Mouse (Mus musculus) CD4-positive, CD25-positive, alpha-beta regulatory T cell, adult 4 months (primary cell): ENCODE measurements around the gene Palmd. TPM values are rescaled to one million over a fixed set of nuclear protein-coding genes. Genes with fewer than 3 reads are reported as not detected.

Source experiments
- ATAC-seq: one replicate; pipeline ENCODE4 v1.8.0; 2017
- polyA plus RNA-seq, 2 experiments: library from polyadenylated mRNA; unstranded; fragments of 100-300 nt; shearing (Covaris generic); gene quantifications; one replicate each; pipeline ENCODE4 v1.2.1; 2017

Gene Palmd
- polyA plus RNA-seq, 2 experiments from 2014 or later = 0.12 TPM; not detected in 1

DNA sequence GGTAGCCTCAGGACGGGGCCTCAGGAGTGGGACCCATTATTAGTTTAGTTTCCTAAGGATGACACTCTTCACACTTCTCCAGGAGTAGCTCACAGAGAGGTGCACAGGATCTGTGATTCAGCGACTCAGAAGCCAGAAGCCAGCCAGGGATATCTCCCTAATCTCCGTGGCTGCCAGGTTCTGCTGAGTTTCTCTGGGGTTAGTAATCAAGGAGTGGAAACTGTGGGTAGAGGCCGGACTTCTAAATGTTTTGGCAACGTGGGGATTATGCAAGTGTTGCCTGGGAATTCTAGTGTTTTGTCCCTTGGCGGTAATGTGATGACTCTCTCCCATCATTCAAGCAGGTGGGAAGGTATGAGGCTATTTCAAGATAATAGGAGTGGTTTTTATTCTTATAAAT, 13.7 kb downstream of the Palmd start:
- no peak for ATAC-seq

DNA sequence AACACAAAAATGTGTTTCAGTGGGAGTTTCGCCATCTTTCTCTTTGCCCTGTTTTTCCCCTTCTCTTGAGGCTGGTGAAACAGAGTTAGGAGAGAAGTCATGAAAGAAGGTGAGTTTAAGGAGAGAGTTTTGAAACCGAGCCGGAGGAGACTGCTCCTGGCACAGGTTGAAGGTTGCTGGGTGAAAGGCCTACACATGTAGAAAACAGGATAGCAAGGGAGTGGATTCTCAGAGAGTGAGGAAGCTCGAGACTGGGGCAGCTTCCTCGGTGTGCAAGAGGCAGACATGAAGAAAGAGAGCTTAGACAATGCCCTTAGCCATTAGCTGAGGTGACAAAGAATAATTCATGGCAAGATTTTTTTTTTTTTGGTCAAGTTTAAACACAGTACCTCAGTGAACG, 15.4 kb downstream of the Palmd start:
- no peak for ATAC-seq

DNA sequence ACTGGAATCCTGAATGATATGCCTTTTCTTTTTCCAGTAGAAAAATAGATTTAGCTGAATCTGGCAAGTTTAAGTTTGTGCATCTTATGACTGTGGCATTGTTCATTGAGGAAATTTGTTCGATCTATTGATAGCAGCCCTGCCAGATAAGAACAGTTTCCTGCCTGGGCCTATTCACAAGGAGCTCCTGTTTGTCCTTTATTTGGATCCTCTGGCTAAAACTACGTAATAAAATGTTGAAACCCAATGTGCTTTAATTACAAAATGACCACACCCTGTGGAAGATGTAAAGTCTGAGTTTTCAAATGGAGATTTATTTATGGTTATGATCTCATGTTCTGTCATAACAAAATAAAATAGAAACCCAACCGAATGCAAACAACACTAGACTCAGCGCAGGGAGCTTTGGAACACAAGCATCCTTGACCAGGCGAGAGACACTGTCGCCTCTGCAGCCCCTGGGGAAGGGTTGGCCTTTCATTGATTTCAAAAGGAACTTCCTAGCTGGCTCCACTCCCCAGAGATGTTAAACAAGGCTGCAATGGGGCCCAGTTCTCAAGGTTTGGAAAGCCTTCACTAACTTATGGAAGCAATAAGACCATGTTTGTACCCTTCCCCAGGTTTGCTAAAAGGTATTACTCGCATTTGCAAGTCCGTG, 16.4 kb downstream of the Palmd start:
- ATAC-seq = no peak

DNA sequence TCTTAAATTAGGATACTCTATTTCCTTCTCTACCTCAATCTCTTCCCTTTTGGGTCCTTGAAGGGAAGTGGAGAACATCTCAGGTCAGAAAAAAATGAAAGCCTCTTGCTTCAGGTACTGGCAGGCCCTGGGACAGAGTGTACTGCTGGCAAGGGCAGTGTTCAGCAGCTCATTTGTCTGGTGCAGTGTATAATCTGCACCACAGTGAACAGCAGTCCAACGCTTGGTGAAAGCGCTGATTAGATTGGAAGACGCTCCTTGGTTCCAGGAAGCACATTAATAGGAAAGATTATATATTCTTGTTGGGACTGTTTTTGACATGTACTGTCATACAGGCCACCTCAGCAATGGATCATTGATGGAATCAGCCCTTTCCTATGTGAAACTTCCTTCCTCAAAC, 17.3 kb downstream of the Palmd start:
- ATAC-seq = no peak

DNA sequence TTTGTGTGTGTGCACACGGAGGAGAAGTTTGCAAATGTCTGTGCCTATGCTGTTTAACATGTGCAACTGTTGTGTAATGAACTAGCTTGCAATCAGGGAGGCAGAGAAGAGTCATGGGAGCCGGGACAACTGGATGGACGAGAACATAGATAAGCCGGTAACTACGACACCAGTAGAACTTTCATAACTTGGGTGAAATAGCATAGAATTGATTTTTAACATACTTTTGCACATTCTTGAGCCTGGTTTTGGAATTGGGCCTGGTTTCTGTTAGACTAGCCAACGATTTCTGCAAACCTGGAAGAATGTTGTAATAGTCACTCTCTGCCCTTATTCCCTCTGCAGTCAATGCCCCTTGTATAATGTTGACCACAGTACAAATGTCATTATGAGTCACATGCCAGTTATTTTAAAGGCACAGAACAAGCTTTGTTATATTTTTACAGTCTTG, 18.1 kb downstream of the Palmd start:
- ATAC-seq = no peak

DNA sequence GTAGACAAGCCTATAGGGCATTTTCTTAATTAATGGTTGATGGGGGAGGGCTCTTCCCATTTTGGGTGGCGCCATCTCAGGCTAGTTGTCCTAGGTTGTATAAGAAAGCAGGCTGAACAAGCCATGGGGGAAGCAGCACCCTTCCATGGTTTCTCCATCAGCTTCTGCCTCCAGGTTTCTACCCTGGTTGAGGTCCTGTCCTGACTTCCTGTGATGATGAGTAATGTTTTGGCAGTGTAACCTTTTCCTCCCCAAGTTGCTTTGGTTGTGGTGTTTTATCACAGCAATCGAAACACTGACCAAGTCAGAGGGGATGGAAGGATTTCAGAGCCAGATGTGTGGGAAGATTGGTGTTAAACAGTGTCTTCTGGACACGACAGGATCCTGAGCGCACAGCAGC, 22.3 kb downstream of the Palmd start:
- no peak for ATAC-seq

DNA sequence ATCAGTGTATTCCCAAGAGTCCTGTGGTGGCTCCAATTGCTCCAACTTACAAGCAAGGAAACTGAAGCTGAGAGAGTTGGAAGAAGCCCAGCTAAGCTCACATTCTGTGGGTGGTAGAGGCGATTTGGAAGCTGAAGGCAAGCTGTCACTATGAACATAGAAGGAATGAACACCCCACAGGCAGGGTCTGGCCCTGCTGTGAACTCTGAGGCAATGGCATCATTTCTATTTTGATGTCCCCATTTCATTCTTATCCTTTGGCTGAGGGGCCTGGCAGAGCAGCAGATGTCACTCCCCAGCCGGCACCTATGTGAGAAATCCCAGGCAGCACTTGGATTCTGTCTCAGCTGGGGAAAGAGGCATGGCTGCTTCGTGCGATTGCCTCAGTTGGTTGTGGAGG, 25.4 kb downstream of the Palmd start:
- no peak for ATAC-seq

DNA sequence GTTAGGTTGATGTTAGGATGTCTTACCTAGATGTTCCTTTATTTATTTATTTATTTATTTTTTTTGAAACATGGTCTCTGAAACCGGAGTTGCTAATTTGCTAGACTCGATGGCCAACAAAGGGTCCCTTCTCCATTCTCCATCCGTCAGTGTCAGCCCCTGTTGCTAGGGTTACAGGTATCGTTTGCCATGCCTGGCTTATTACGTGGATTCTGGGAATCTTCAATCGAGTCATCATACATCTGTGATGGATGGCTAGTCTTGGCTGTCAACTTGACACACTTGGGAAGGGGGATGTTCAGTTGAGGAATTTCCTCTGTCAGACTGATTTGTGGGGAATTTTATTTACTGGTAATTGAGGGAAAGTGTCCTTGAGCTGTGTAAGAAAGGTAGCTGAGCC, 26.0 kb downstream of the Palmd start:
- ATAC-seq = no peak

DNA sequence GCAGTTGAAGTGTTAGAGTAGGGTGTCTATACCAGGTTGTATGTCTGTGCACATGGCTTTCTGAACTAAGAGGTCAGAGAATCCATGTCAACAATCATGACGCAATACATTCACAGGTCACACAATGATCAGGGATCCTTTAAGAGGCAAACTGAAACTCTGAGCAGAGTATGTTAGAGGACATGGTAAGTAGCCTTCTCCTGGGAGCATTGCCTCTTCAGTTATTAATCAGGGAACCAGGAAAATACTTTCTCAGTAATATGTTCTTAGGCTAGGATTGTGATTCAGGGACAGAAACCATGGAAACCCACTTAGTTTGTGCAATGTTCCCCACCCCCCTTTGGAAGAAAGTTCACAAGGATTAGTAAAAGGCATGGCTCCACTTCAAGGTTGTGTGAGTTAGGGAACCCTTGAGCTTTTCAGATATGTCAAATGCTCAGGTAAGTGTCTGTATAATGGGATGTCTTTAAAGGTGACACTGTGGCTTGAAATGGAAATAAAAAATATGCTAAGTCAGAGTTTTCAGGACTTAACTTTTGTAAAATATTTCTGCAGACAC, 27.1 kb downstream of the Palmd start:
- ATAC-seq = no peak

DNA sequence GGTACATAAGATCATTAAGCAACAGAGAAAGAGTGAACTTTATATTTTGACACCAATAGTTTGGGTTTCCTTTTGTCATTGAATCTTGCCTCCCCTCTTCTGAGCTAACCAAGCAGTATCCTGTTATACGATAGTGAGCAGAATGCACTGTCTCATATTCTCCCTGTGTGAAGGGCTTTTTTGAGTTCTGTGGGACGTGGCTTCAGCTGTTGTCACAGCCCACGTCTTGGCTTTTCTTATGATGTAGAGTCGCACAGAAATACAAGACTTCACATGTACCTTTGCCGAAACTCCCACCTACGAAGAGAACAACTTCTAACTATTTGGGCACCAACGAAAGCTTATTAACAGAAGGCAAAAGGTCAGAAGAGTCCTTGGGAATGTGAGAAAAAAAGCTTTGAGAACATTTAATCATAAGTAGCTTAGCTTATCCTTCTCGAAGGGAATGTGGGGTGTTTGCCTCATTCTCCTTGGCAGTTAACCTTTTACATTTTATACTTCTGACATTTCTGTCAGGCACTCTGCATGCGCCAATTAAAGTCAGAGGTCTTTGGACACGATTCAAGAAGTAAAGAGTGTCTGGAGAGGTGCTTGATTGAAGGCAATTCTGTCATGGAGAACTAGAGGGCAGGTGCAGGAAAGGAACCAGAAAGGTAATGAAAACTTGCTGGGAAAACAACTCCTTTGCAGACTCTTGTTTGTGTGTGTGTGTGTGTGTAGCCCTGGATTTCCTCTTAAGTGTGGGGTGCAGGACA, 27.8 kb downstream of the Palmd start:
- ATAC-seq = no peak

DNA sequence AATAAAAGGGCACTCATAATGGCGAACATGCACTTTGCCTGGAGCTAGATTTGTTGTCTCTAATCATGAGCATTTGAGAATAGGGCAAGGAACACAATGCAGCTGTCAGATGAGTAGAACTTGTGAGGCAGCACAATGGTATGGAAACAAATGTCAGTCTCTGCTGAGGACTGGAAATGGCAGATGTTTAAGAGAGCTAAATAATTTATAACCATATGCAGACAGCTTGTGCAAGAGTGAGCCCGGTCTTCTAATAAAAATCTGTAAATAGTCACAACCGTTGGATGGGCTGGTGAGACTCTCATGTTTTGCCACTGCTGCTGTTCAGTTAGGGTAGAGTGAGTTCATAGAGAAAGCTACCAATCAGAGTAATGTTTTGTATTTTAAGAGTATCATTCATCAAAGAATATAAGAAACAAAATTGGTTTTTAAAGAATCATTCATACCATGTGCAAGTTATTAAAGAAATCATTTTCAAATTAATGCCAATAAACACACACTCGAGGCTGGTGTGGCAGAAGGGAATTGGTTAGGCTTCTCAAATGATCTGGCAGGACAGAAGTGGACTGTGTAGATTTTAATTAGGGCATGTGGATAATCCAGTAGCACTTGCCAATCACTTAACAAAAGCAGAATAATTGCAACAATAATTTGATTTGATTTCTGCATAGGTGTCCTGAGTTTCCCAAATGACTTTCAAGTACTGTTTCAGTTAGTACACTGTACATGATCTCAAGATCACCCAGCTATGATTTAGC, 31.7 kb downstream of the Palmd start:
- ATAC-seq = no peak

DNA sequence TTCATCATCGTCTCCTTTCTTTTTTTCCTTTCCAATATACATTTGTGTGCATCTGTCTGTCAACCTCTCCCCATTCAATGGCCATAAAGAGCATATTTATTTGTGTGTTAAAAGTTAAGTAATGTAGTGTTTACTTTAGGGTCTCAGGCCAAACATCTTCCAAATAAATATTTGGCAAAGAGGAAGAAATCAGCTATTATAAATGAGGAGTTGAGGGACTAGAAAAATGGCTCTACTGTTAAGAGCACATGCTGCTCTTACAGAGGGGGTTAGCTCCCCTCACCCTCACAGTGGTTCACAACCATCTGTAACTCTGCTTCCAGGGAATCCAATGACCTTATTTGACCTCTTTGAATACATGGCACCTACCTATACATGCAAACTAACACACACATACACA, 35.6 kb downstream of the Palmd start:
- no peak for ATAC-seq

DNA sequence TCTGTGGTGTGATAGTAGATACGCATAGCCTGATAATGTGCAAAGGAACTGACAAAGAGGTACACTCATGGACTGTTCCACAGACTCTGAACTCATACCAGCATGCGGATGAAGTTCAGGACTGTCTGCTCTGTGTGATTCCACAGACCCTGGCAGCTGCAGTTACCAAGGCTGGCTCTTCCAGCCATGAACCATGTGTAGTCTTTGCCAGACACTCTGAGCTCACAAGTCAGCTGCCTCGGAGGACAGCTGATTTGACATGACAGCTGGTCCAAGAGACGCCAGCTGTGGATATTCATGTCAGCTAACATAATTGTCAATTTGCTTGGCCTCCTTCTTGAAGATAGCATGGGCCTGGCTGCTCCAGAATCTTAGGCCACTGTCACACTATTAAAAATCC, 39.8 kb downstream of the Palmd start:
- ATAC-seq = no peak

DNA sequence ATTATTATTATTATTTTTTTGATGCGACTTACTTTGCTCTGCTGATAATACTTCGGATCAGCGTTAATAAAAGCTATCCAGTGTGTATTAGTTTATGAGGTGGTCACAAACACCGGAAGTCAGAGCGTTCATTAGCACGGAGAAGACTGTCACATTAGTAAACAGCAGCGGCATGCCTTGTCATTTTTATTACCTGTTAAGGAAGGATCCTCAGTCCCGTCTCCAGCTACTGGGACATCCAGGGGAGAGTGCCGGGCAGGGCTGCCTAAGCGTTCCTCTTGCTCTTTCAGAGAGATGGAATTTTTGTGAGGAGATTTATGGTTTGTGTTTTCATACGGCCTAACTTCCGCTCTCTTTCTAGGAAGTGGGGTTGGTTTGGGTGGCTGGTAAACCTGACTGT, 45.7 kb downstream of the Palmd start:
- ATAC-seq = no peak

DNA sequence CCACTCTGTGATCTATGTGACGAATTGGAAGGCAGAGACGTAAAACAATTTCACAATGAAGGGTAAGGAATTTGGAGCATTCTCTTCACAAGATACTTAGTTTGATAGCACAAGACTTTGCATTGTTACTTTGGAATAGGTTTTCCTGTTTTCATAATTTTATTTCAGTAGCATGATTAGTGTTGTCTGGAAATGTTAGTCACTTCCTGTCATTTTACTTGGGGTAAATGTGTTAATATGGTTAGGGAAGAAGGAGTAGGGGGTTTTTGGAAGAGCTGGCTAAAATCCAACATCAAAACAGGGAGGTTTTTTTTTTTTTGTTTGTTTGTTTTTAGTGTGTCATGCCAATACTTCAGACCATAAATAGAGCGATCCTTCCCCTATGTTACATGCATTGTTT, 47.3 kb downstream of the Palmd start:
- ATAC-seq = no peak

DNA sequence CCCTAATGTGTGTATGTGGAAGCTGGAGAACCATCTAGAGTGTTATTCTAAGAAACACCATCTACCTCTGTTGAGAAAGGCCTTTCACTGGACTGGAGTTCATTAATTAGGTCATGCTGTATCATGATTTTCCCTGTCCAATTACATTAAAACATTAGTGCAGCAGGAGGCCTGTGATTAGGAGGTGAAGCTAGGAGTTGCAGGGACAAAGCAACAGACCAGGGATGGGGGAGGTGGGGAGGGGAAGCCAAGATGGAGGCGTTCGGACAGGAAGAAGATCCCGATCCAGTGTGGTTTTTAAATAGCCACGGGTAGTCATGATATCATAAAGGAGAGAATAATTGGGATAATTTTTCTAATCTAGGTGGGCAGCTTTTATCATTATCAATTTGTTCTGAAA, 51.8 kb downstream of the Palmd start:
- ATAC-seq = no peak

DNA sequence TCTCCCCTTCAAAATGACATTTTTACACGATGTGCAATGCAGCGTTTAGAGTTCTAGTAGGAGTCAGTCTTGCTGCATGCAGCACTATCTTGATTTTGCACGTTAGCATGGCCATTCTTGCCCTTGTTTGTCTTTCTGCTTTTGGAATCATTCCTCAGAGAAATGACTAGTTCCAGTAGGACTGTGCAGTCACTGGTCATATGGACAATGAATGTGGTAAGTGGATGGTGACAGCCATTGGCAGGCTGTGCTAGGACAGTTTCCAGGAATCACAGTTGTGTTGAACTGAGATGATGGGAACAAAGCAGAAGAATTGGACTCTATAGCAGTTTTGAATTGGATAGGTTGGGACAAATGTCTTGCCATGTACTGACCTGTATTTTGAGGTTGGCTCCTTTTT, 53.9 kb downstream of the Palmd start:
- no peak for ATAC-seq

DNA sequence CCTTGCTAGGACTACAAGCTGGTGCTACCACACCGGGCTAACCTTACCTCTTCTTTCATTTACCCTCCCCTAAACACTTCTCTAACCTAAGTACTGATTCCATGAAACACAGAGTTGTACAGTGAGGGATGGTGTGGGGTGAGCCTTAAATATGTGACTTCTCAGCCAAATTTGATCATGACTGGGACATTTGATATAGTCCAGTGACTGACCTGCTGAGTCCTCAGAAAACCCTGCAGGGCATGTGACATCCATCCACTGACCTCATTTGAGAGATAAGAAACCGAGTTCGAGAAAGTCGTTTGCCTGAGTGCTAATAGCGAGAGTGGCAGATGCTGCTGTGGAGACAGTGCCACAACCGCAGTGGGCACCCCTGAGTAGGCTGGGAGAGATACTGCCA, 54.4 kb downstream of the Palmd start:
- no peak for ATAC-seq

DNA sequence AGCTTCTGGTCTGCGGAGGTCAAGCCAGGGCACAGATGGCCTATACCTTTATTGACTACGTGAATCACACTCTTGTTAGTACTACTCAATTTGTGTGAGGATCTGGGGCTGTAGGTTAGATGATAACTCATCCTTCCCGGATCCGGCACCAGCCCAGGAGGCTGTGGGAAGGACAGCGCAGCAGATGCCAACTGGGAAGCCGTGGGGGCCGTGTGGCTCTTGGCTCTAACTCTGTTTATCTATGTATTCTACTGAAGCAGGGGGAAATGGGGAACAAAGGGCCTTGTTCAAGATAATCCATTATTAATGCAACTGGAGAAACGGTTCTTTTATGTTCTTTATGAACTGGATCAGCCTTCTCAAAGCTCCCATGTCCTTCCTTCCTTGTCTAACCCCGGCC, 62.2 kb downstream of the Palmd start:
- ATAC-seq = no peak

DNA sequence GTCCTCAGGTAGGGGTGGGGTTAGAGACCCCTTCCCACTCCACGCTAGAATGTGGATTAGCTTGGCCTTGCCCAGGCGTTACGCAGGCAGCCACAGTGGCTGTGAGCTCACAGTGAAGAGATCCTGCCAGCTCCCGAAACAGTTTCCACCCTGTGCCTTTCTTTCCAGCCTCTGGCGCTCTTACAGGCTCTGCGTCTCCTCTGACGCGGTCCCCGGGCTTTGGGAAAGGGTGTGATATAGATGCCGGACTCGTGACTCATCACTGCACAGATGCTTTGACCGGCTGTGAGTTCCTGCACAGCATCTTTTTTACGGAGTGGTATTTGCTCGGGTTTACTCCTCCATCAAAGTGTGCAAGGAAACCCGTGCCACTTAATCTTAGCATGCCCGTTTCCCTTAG, 62.9 kb downstream of the Palmd start:
- no peak for ATAC-seq

DNA sequence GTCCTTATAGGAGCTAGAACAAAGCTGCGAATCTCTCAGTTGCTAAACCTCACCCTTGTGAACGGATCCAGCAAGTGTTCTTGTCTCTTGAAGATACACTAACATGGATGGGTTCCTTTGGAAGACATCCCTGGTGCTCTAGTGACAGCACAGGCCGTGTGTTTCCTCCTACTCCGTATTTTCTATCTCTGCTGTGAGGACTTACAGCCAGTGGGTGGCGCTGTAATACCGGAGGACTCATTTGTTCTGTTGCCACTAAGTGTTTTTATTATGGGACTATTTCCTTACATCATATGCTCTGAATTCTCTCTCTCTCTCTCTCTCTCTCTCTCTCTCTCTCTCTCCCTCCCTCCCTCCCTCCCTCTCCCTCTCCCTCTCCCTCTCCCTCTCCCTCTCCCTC, 64.6 kb downstream of the Palmd start:
- no peak for ATAC-seq

DNA sequence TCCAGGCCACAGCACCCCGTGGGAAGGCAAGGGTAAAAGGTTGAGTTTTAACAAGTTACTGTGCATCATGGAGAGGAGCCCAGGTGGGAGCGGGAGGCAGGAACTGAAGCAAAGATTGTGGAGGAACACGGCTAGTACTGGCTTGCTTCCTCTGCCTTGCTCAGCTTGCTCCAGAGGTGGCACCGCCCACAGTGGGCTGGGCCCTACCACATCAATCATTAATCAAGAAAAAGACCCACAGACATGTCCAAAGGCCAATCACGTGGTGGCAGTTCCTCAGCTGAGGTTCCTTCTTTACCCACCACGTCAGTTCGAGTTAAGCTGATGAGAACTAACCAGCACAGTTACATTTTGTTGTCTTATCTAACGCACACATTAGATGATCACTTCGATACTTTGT, 75.9 kb downstream of the Palmd start:
- peak; percentile 29 for ATAC-seq

DNA sequence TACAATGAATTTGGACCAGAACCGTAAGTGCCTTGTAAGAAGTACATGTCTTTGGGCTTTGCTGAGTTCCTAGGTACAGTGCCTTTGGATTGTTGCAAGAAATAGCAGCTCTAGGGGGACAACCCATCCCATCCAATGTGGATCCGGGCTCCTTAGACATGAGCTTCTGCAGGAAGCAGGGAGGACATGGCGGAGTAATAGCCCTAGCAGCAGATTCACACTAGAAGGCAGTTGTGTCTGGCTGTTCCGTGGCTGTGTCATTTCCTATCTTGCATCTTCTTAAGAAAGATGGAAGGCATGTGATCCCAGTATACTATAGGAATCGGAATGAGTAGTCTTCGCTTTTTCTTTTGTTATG, 76.6 kb downstream of the Palmd start:
- no peak for ATAC-seq
